Mouse (Mus musculus) c-Kit-positive CD71-positive TER-119-positive erythroid progenitor cells, embryonic 14.5 days (primary cell): Measurements from ENCODE around the gene Tox2.

Experiments
- DNase-seq: peaks from one replicate; pipeline ENCODE4 v3.0.0-alpha.2; 2013; ENCODE audit warnings: low spot score

Gene Tox2

DNA sequence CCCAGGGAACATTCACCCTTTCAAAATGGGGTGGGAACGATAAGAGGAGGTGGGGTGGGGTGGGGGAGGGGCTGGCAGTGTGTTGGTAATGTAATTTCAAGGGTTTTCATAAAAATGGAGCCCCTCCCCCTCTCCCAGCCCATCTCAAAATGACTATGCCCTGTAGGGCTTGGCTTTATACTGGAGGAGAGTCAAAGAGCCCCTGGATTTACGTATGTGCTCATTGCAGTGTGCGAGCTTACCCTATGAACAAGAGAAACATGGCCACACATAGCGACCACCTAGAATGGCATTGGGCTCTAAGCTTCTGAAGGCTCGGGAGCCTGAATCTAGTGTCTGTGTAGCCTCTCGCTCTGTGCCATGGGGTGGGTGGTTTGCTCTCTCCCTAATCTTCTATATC, 51.3 kb downstream of the Tox2 start:
- no peak for DNase-seq

GRCm38 (mm10) chr2:163256765-163257164, 53.8 kb downstream of the Tox2 start:
- no peak for DNase-seq

DNA sequence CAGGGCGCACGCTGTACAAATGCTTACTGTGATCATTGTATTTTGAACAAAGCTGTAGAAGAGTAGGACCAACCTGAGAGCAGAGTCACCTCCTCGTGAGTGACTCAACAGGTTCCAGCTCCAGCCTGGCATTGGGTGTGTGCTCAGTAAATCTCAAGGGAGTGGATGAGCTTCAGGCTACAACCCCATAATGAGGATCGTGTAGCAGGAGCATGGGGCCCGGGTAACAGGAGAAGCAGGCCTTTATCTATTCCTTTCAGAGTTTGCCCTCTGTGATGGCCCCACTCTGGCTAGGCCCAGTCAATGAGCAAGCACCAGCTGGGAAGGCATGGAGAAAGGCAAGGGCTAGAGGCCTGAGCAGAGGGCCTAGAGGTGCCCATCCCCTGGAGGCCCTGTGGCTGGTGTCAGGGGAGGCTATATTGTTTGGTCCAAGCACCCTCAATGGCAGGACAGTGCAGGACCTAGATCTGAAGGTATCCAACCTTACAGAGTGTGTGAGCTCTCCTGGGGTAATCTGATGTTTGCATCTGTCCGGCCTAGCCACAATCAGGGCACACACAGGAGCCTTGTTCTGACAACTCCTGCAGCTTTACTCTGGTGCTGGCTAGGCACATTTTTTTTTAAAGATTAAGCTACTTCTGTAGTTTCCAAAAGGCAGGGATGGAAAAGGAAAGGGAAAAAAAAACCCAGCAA, 58.6 kb downstream of the Tox2 start:
- DNase-seq: peak; percentile 42

GRCm38 (mm10) chr2:163262055-163262420, 59.1 kb downstream of the Tox2 start:
- no peak for DNase-seq

DNA sequence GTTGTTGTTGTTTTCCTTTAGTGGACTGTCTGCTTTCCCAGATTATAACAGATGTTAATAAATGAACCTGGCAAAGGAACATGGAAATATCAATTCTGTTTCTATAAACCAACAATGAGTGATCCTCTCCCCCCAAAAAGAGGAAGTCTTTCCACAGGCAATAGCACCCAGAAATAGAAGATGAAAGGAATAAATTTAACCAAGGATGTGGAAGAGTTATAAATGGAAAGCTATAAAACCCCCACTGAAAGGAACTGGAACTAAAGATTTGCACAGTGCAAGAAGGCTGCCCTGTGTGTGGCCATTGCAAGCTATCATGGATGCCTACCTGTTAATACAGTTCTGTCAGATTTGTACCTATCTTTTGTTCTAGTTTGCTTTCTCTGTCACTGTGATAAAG, 64.2 kb downstream of the Tox2 start:
- DNase-seq: no peak

- no peak for DNase-seq
Observed at GRCm38 (mm10) chr2:163271581-163272492, 68.9 kb downstream of the Tox2 start.

DNA sequence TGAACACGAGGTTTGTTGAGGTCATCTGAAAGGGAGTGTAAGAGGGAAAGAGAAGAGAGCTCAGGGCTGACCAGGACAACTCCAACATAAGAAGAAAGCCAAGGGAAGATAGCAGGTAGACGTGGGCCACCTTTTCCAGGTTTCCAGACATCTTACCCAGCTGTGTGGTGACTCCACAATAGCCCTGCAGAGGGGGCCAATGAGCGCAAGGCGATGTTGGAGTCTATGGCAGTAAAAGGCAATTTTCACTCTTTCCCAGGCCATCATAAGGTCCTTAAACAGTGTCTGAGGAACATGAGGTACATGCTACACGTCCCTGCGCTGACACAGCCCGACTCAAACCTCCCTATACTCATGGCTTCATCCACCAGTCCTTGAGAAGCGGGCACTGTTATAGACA, 70.9 kb downstream of the Tox2 start:
- no peak for DNase-seq

DNA sequence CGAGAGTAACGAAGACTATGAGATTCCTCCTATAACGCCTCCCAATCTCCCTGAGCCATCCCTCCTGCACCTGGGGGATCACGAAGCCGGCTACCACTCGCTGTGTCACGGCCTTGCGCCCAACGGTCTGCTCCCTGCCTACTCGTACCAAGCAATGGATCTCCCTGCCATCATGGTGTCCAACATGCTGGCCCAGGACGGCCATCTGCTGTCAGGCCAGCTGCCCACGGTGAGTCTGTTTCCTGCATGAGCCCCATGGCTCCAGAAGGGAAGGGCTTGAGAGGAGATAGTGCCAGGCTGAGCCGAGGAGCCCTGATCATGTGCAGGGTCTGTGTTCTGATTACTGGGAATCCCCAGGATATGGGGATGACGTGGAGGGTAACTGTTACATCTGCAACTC, 73.1 kb downstream of the Tox2 start:
- DNase-seq: no peak

GRCm38 (mm10) chr2:163277979-163278378, 75.1 kb downstream of the Tox2 start:
- no peak for DNase-seq

DNA sequence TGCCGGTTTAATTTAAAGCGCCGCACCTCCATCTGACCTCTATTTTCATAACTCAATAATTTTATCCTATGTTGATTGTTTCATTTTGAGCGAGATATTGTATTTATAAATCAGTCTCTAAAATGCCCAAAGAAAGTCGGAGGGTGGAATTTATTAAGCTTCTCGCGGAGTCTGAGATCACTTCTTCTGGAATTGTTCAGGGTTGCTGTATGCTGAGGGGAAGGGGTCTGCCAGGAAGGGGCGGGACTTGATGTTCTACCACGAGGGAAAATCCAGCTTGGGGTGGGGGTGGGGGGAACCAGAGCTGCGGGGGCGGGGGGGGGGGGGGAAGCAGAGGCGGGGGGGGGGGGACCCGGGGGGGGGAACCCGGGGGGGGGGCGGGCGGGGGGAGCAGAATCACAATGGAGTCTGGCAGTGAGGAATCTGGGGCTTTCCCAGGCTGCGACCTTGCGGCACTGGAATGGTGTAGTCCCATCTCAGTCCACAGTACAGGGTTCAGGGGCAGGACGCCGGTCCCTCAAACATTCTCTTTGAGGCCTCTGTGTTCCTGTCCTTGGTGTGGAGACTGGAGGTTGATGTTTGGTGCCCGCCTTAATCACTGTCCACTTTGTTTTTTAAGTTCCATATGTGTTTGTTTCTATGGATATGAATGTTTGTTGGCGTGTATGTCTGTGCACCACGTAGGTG, 77.9 kb downstream of the Tox2 start:
- DNase-seq: no peak

GRCm38 (mm10) chr2:163284856-163285255, 81.9 kb downstream of the Tox2 start:
- DNase-seq: no peak

GRCm38 (mm10) chr2:163285335-163285734, 82.4 kb downstream of the Tox2 start:
- DNase-seq: no peak

DNA sequence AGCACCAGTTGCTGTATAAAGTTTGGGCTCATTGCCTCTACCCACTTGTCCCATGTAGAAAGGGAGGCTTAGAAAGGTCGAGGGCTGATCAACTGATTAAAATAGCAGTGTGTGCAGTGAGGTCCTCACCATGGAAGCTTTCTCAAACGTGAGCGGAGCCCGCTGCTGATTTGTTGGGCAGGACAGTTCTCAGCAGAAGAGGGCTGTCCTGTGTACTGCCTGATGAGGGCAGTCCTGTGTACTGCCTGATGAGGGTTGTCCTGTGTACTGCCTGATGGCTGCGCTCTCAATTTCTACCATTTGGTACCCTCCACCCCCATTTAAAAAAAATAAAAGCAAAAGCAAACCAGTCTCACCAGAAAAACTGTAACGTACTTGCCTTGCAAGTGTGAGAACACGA, 82.8 kb downstream of the Tox2 start:
- no peak for DNase-seq

- DNase-seq: no peak
Observed at GRCm38 (mm10) chr2:163288881-163289379, 86.0 kb downstream of the Tox2 start.

- no peak for DNase-seq
Observed at GRCm38 (mm10) chr2:163296999-163297630, 94.2 kb downstream of the Tox2 start.

- no peak for DNase-seq
Observed at GRCm38 (mm10) chr2:163300069-163301060, 97.4 kb downstream of the Tox2 start.

DNA sequence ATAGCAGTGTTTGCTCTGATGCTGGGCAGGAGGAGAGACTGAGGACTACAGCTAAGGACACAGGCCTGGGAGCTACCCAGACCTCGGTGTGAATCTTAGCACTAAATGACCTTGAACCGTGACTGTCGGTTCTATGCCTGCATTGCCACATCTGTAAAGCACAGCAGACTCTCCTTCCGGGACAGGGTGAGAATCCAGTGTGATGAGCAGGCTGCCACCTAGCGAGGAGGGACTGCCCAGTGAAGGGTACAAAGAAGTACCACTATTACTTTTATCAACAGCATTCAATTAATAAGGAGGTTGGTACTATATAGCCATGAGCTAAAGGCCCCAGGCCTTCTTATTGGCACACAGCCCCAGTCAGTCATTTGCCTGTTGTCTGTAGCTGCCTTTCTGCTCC, 98.7 kb downstream of the Tox2 start:
- no peak for DNase-seq

DNA sequence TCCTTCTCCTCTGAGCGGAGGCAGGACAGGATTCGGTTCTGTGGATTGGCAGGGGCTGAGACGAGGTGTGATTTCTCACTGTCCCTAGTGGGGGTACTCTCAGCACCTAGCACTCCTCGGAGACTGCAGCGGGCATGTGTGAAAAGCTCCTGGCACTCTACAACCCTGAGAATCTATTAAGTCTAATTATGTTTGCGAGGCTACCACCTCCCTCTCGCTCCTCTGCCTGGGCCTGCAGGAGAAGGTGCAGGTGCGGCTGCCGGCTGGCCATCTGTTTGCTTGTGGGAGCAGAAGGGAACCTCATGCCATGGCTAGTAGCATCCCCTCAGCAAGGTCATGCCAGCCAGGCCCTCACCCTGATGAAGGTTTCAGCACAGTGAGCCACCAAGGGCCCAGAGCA, 100.1 kb downstream of the Tox2 start:
- DNase-seq: no peak

DNA sequence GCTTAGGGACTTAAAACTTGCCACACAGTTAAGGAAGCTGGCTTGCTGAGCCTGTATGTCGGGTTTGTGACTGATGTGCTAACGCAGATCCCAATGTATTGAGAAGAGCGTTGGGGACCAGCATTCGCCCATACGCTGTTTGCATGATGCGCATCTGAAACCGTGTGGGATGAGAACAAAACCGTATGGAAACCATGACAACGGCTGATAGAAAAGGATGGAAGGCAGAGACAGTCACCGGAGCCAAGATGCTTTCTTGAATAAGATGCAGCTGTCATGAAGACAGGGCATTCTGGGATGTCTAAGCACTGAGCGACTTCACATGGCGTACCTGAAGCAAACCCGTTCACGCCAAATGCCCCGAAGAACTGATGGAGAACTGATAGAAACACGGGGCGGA, 106.5 kb downstream of the Tox2 start:
- DNase-seq: no peak

DNA sequence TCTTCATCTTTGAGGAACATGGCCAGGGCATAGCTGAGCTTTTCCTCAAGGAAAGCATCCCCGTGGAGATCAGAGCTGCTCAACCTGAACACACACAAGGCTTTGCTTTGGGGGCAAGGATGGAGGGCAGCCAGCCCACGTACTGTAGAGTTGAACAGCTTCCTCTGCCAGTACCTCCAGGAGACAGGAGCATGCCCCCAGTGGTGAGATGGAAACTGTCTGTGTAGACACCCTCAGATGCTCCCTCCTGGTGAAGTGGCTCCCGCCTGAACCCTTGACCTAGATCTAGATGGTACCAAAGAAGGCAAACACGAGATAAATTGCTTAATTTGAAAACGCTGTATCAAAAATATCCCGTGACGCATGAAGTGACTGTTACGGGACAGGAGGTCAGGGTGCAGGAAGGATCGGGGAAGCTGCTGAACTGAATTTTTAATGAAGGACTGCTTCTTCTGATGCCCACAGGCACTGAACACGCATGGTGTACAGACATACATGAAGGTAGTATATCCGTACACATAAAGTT, 107.3 kb downstream of the Tox2 start:
- DNase-seq: no peak

GRCm38 (mm10) chr2:163317281-163317680, 114.4 kb downstream of the Tox2 start:
- no peak for DNase-seq
